Mouse (Mus musculus): Measurements from ENCODE around the gene Psme1.

The Psme1 gene

DNA sequence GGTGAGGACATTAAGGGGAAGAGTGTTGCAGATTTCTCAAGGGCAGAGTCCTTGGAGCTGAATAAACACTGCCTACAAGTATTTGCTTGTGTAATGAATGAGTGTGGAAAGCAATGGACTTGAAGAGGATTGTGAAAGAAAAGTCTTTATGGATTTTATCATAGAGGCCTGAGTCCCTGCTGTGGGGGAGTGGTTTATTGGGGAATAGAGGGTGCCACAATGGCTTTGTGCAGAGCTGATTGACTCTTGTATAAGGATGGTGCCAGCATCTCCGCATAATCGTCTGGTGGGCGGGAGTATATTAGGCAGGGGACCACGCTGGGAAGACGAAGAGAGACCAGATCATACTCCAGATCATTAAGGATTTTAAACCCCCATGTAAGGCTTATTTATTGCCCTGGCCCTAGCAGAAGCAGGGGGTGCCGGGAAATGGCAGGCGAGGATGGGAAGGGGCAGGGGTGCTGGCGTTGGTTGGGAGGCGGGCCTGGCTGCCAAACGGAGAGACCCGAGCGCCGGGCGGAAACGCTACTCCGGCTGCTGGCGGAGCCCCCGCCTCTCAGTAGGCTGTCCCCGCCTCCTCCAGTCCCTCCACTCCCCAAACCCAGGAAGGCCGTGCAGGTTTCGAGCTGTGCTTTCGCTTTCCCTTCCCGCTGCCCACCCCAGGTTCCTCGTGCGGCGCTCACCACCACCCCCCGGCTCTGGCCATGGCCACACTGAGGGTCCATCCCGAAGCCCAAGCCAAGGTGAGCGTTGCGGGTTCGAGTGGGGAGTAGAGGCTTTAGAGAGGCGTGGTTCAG is at the start of gene Psme1:
TSS of gene Psme1 (plus strand) at position 253 of the 797 bp plus-strand sequence.
- CTCF ChIA-PET: interaction anchor here (0.6 kb wide), 1 partner anchor 12 kb away, joined by 6 read pairs; no protein-coding TSS in a partner anchor

DNA sequence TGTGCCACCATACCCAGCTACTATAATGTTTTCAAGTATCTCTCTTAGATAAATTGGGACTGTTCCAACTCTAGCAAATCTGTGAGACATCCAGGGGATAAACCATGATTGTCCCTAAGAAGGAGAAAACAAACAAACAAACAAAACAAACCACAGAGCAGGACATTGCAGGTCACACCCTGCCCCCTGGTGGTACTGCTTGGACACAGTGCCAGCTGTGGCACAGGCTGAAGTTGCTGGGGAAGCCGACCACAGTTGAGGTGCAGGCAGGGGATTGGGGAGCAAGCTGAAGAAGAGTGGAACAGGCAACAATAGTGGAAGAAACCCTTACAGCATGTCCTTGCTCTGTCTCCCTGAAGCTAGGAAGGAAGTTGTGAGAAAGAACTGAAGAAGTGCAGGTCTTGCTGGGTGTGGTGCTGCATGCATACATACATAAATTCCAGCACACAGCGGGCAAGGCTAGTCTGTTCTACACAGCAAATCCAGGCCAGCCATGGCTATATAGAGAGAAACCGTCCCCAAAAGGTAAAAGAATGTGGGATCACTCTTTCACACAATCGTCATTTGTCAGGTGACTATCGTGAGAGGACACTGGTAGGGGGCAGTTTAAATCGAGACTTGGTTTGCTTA is 41.7 kb upstream of the Psme1 start:
- CTCF ChIA-PET: interaction anchor here (1.3 kb wide), 1 partner anchor 21 kb away, joined by 4 read pairs; no protein-coding TSS in a partner anchor

DNA sequence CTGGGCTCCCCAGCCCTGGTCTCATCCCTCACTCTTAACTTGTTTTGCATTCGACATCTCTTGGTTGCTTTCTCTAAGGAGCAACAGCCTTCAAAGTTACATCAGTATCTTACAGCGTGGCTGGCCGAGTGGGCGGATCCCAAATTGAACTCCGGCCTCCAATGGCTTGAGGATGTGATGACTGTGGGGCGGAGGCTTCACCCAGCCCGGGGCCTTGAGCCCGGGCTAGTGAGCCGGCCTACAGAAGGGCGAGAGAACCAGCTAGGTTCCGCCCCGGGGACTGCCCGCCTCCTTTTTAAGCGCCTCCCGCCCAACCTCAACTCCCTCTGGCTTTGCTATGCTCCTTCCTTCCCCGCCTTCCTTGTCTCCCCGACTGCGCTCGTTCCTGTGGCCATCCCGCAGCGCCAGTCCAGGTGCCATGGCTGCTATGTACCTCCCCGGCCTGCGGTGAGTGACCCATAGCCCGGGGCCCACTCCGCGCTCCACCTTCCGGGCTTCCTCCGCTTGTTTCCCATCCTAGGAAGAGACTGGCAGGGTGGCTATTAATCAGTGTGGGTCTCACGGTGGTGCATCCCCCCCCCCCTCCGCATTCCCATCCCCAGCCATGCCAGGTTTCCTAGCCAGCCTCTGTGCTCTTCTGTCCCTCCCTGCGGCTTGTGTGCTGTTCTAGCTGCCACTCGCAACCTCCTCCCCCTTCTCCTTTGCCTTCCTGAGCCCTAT is 37.7 kb upstream of the Psme1 start, which contains the start of gene Pck2:
TSS of gene Pck2 (plus strand) at position 200 of the 720 bp plus-strand sequence.
- CTCF ChIA-PET: interaction anchor here (0.6 to 1.4 kb wide), 3 partner anchors 13 to 60 kb away, joined by 4 to 7 read pairs (median 5); no protein-coding TSS in a partner anchor

DNA sequence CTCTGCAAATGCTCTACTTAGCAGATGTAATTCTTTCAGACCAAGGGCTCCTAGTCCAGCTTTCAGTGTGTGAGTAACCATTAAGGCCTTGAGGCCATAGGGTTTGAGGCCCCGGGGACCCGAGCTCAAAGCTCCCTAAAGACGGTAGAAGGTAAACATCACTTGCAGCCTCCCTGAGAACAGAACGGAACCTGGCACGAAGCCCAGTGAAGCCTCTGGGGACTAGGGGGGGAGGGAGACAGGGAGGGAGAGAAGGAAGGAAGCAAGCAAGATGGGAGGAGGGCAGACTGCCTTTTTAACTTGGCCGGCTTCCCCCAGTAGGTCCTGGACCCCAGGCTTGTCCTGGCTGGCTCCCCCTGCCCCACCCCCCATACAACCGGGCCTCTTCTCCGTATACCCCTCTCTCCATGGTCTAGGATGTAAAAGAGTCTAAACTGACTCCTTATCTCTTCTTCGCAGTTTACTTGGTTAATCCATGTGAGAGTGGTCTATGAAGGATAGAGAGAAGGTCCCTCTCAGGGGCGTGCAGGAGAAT is 37.1 kb upstream of the Psme1 start:
- CTCF ChIA-PET: interaction anchor here (0.7 to 1.4 kb wide), 2 partner anchors 13 to 16 kb away, joined by 4 to 5 read pairs; no protein-coding TSS in a partner anchor

DNA sequence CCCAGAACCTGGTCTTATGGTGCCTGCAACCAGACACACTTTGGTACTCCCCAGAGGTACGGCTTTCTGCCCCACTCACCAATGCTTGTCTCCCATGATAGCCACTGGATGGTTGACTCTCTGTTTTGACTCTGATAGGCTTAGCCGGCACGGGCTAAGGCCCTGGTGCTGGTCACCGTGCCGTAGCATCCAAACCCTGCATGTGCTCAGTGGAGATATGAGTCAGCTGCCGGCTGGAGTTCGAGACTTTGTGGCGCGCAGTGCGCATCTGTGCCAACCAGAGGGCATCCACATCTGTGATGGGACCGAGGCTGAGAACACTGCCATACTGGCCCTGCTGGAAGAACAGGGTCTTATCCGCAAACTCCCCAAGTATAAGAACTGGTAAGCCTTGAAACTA is 35.7 kb upstream of the Psme1 start:
- CTCF ChIA-PET: interaction anchor here (0.7 kb wide), 1 partner anchor 14 kb away, joined by 7 read pairs; no protein-coding TSS in a partner anchor

DNA sequence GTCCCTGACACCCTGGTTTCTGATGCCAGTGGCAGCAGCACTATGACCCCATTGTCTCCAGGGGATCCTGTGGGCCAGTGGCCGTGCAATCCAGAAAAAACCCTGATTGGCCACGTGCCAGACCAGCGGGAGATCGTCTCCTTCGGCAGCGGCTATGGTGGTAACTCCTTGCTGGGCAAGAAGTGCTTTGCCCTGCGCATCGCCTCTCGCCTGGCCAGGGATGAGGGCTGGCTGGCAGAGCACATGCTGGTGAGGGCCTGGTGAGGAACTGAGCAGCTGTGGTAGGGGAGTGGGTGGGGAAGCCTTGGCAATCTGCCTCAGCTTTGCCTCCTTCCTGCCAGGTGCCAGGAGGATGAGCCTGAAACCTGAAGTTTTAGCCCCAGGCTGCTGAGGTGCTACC is 33.6 kb upstream of the Psme1 start:
- CTCF ChIA-PET: no interaction called here

DNA sequence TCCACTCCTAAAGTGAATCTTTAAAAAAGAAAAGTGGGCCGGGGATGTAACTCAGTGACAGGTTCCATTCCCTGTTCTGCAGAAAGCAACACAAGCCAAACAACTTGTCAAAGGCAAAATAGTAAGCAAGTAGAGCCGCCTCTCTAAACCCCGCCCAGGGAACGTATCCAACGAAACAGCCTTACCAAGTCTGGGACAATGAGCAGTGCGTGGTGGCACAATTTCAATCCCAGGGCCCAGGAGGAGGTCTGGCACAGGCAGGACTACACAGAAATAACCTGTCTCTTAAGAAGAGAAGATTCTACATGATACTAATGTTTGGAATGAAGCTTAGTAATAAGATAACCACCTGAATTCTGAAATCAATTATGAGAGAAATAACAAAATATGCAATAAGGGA is 27.7 kb upstream of the Psme1 start:
- CTCF ChIA-PET: no interaction called here

DNA sequence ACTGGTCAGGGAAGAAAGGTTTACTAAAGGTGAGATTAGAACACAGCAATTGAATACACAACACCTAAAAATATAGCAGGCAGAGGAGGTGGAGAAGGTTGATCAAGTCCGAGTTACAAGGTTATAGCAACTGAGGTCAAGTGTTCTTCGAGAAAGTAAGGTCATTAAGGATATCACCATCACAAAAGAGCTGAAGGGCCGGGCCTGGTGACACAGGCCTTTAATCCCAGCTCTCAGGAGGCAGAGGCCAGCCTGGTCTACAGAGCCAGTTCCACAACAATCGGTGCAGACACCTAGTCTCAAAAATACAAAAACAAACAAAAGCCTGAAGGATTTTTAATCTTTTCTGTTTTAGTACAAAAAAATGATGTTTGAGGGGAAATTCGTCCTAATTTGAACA is 26.6 kb upstream of the Psme1 start:
- CTCF ChIA-PET: no interaction called here

DNA sequence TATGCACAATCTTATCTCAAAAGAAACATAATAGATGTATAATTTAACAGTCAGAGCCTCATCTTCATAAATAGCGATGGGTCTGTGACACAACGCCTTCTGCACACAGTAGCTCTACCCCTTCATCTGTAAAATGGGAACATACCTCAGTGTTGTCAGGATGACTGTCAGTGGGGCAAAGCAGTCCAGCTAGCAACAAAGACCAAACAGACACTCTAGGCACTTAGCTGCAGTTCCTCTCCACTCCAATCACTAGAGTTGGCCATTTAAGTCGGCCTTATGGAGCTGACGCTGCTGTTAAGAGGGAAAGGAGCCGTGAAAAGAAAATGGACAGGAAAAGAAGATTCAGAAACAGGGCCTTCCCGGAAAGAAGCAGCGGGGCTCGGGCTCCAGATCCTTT is 26.1 kb upstream of the Psme1 start:
- CTCF ChIA-PET: no interaction called here

DNA sequence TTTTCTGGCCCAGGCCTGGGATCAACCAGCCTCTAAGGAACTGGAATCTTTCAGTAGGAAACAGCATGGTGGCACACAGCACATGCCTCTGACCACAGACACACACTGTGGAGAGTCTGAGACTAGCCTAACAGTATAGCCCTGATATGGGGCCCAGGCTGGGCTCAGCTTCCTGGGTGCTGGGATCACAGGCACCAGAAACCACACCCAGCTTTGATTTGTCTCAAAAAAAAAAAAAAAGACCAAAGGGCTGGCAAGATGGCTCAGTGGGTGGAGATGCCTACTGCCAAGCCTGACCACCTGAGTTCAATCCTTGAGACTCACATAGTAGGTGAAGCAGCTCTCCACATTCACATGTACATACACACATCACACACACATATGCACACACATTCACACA is 23.3 kb upstream of the Psme1 start:
- CTCF ChIA-PET: interaction anchor here (0.6 kb wide), 1 partner anchor 33 kb away, joined by 6 read pairs; no protein-coding TSS in a partner anchor

DNA sequence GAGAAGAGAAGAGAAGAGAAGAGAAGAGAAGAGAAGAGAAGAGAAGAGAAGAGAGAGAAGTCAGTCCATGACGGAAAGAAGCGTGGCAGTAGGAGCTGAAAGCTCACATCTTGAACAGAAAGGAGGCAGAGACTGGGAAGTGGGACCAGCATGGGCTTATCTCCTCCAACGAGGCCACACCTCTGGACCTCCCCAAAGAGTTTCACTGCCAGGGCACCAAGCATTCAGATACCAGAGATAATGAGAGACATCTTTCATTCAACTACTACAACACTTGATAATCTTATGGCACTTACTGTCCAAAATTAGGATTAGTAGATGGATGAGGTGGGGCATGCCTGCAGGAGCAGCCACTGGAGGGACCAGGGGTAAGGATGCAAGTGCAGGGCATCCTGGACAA is 22.1 kb upstream of the Psme1 start:
- CTCF ChIA-PET: interaction anchor here (0.5 to 1.3 kb wide), 5 partner anchors 14 to 396 kb away, joined by 3 to 7 read pairs (median 5); no protein-coding TSS in a partner anchor

DNA sequence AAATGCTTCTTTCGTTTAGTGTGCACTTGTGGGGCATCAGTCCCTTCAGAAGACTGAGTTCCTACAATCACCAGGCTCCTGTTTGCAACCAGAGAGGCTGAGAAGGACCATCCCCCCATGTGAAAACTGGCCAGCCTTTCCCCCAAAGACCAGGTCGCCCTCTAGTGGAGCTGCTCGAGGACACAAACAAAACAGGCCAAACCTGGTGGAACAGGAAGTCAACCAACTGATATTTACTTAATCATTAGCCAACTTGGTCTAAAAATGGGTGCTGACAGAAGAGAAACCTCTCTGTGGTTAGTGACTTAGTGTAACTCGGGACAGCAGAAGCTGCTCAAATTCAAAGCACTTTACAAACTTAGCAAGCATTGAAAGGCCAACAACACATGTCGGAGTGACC is 20.9 kb upstream of the Psme1 start:
- CTCF ChIA-PET: interaction anchor here (0.6 to 1.3 kb wide), 5 partner anchors 16 to 76 kb away, joined by 3 to 5 read pairs (median 4); no protein-coding TSS in a partner anchor

DNA sequence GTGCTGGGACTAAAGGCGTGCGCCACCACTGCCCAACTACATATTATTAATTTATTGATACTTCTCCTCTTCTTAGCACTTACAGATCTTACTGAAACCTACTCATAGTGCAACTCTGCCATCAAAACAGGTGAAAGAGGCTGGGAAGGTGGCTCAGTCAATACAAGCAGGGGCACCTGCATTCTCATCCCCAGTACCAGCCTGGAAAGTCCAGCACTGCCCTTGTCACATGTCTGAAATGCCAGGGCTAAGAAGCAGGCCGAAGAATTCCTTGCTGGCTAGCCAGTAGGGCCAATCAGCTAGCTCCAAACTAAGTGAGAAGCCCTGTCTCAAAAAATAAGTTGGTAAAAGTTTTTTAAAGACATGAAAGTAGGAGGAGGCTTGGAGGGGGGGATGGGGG is 20.3 kb upstream of the Psme1 start:
- CTCF ChIA-PET: interaction anchor here (0.7 to 0.9 kb wide), 4 partner anchors 22 to 62 kb away, joined by 3 to 4 read pairs (median 3); no protein-coding TSS in a partner anchor

DNA sequence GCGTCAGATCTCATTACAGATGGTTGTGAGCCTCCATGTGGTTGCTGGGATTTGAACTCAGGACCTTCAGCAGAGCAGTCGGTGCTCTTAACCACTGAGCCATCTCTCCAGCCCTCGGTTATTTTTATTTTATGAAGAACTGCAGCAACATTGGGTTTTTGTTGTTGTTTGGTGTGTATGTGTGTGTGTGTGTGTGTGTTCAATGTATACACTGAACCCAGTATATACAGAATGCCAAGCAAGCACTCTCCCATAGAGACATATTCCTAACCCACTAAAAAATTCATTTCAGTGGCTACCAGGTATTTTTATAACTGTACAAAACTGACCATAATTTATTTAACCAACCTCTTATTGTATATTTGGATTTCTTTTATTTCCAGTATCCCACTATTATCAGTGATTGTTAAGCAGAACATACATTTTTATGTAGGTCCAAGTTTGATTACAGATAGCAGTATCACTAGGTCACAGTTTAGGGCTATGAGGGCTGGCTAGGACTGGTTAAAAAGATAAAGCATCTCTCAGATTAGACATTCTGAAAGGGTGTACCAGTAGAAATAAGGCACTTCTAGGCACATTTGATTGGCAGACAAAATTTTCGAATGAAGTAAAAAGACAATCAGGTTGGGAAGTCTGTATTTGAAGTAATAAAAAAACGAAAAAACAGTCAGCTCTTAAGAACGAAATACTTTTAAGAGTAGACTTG is 19.0 kb upstream of the Psme1 start:
- CTCF ChIA-PET: interaction anchor here (0.7 kb wide), 1 partner anchor 189 kb away, joined by 4 read pairs; no protein-coding TSS in a partner anchor

DNA sequence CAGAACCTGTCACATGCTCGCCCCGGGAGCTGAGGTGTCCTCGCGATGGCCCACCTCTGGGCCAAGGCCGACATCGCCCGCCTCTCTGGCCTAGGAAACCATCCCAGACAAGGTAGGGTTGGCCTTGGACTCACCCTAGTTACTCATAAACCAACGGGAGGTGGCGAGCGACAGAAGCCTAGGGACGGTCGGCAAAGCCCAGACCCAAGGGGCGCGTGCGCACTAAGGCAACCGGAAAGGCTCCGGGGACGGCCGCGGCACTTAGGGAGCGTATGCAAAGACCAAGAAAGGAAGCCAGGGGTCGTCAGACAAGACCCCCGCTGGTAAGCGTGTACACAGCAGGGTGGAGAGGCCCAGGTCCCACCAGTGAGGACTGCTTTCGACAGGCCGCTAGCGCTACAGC is 18.1 kb upstream of the Psme1 start, which contains the start of gene Dcaf11:
TSS of gene Dcaf11 (plus strand) at position 208 of the 403 bp plus-strand sequence.
- CTCF ChIA-PET: no interaction called here

DNA sequence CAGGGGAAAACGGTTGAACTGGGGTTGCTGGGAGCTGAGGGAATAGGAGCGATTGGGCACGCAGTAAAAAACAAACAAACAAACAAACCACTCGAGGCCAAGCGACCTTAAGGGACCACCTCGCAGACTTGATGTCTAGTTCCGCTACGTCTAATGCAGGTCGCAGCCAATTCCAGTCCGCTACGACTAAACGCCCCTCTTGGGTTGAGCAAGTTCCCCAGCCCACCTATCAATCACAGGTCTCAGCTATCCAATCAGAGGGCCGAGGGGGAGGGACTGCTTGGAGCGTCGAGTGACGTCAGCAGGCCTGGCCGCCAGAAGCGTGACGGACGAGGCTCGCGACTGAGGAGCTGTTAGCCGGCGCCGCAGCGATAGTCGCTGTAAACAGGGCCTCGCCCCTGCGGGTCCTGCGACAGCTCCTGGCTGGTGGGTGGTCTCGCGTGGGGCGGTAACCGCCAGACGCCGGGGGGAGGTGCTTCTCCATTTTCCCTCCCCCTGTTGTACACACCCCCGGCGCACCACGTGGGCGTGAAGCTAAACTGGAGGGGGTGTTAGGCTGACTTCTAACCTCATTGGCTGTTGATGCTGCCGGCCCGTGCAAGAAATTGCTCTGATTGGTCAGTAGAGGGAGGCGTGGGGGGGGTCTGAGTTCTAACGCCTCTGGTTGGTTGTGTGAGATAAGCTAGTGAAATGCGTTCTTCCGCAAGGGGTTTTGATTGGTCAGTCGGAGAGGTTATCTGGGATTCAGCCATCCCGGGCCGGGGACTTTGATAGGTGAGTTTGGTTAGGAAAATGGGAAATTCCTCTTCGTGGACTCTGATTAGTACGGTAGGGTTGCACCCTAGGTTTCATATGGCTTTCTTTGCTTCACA is 17.5 kb upstream of the Psme1 start, which contains the start of gene A730061H03Rik:
TSS of gene A730061H03Rik (minus strand) at position 205 of the 872 bp plus-strand sequence.
- CTCF ChIA-PET: interaction anchor here (0.7 kb wide), 1 partner anchor 25 kb away, joined by 3 read pairs; the partner anchor contains the start of gene Emc9

DNA sequence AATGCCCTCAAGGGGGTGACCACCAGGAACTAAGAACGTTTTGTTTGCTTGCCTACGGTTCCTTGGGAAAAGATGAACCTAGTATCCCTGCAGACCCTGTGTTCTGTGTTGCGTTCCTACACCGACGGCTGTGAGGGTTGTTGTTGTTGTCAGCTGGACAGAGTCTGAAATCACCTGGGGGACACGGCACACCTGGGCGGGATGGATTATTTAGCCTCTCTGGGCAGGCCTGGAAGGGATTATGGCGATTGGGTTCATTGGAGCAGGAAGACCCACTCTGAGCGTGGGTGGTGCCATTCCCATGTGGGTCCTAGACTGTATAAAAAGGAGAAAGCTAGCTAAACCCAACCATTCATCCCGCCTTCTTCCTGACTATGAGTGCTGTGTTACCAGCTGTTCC is 16.1 kb upstream of the Psme1 start:
- CTCF ChIA-PET: interaction anchor here (0.5 kb wide), 1 partner anchor 10 kb away, joined by 18 read pairs; no protein-coding TSS in a partner anchor

DNA sequence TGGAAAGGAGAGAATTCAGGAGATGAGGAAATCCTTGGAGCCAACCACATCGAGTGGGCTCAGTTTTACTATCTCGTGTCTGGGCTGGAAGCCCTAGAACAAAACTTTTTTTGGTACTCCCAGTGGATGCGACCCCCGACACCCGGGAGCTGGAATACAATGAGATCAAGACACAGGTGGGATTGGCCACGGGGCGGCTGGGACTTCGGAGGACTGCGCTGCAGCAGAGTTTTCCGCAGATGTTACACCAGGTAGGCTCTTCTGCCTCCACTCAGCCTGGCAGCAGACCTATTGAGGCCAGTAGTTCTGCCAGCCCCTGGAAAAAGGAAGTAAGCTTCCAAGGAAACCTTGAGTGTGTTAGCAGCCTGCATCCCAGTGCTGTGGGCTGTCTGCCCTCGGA is 14.7 kb upstream of the Psme1 start:
- CTCF ChIA-PET: no interaction called here

DNA sequence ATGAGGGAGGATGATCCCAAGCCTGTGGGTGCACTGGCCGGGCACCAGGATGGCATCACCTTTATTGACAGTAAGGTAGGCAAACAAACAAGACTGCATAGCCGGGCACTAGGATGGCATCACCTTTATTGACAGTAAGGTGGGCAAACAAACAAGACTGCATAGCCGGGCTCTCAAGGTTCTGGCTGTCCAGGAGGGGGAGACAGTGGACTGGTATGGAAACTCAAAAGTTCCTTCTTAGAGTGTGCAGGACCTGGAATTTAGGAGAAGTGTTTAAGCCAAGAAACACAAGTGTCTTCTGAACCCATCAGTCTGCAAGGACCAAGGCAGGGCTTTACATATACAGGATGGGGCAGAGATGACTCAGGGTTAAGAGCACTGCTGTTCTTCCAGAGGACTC is 12.2 kb upstream of the Psme1 start:
- CTCF ChIA-PET: no interaction called here

DNA sequence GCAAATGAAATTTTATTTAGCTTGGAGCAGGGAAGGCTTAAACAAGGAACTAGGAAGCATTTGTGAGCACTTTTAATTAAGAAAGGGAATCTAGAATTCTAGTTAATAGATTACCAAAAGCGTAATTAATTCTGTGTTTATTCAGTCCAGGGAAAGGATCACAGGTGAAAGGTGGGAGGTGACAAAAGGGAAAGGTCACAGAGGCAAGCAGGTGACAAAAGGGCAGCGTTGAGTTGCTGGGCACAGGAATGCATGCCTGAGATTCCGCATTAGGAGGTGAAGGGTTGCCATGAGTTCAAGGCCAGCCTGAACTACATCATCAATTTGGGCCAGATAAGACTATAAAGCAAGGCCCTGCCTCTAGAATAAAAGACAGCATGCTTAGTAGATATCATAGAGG is 10.4 kb upstream of the Psme1 start:
- CTCF ChIA-PET: no interaction called here

Measured in spleen, embryonic (tissue).